In the genomic region with DNA sequence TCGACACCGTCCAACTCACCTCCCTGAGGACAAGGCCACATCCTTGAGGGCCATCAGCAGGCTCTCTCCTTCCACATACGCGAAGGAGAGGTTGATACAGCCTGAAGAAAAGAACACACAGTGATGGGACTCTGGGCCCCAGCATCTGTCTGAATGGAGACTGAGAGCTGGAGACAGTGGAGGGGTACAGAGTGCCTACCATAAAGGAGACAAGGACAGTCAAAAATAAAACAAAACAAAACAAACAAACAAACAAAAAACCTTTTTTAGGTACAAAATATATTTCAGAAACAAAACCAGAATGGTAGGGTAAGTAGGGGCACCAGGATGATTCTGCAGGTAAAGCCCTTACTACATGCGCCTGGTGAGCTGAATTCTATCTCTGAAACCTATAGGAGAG, we compare ENCODE assay signal across 8 mouse cellular contexts. TPM values are rescaled to one million over a fixed set of nuclear protein-coding genes. Genes with fewer than 3 reads are reported as not detected.
DNase-seq lines count a peak whose midpoint lies in the region; ATAC-seq and TF ChIP-seq lines count a peak whose summit lies in the region.

A gene (minus strand): TSS at position 101 of the 400 bp plus-strand sequence.

- no peak for ATAC-seq in lung, embryonic 15.5 days (ENCODE audit: borderline replicate concordance, extremely low read depth, low FRiP score, low TSS enrichment)
- ATAC-seq in lung, postnatal 0 days, result no peak
- no peak for ATAC-seq in forebrain, embryonic 11.5 days (replicated peaks; ENCODE audit: low FRiP score)
- no peak for ATAC-seq in neutrophil, adult 5-6 weeks (ENCODE audit: extremely low read depth, insufficient number of reproducible peaks, low FRiP score, poor library complexity, severe bottlenecking)

- no peak for TF ChIP-seq EP300 in lung, postnatal 0 days (IDR thresholded peaks at IDR 0.05)

- H3K9me3 ChIP-seq in lung, embryonic 15.5 days, result no peaks in the 10 kb centered on the region
- no peaks in the 10 kb centered on the region for H3K9me3 ChIP-seq in lung, postnatal 0 days (ENCODE audit: low read length)
- H3K9me3 ChIP-seq in forebrain, embryonic 11.5 days (ENCODE audit: control insufficient read depth, low read length), result no peaks in the 10 kb centered on the region

- no peak within 1 kb of the TSS for H3K27ac ChIP-seq in lung, embryonic 15.5 days
- no peak within 1 kb of the TSS for H3K27ac ChIP-seq in lung, postnatal 0 days (ENCODE audit: low read length)
- H3K27ac ChIP-seq in forebrain, embryonic 11.5 days (ENCODE audit: low read depth, low read length), result no peak within 1 kb of the TSS

- no peaks in the 10 kb centered on the region for H3K4me1 ChIP-seq in lung, embryonic 15.5 days
- H3K4me1 ChIP-seq in lung, postnatal 0 days (ENCODE audit: insufficient read depth, low read depth, low read length), result no peaks in the 10 kb centered on the region
- no peaks in the 10 kb centered on the region for H3K4me1 ChIP-seq in forebrain, embryonic 11.5 days (replicated peaks; ENCODE audit: control insufficient read depth, insufficient read depth, low read length)

- TF ChIP-seq CTCF in lung, postnatal 0 days (IDR thresholded peaks at IDR 0.05), result no peak

- no peak within 1 kb of the TSS for H3K4me2 ChIP-seq in lung, embryonic 15.5 days
- H3K4me2 ChIP-seq in lung, postnatal 0 days (replicated peaks; ENCODE audit: low read depth, low read length), result no peak within 1 kb of the TSS
- no peak within 1 kb of the TSS for H3K4me2 ChIP-seq in forebrain, embryonic 11.5 days (ENCODE audit: low read depth, low read length, severe bottlenecking)

- no peaks in the 10 kb centered on the region for H3K27me3 ChIP-seq in lung, embryonic 15.5 days
- no peaks in the 10 kb centered on the region for H3K27me3 ChIP-seq in lung, postnatal 0 days (replicated peaks; ENCODE audit: insufficient read depth, low read length)
- H3K27me3 ChIP-seq in forebrain, embryonic 11.5 days (ENCODE audit: control insufficient read depth, insufficient read depth, low read length), result no peaks in the 10 kb centered on the region

- no peaks in the 10 kb centered on the region; the same call in 1 of the 2 replicates for H3K36me3 ChIP-seq in lung, embryonic 15.5 days
- H3K36me3 ChIP-seq in lung, postnatal 0 days (ENCODE audit: insufficient read depth, low read length), result peaks cover 15% of the 10 kb centered on the region; the same call in 1 of the 2 replicates
- H3K36me3 ChIP-seq in forebrain, embryonic 11.5 days (ENCODE audit: control insufficient read depth, insufficient read depth, low read length), result no peaks in the 10 kb centered on the region; the same call in 1 of the 2 replicates

- no peak within 1 kb of the TSS for H3K4me3 ChIP-seq in lung, embryonic 15.5 days
- H3K4me3 ChIP-seq in lung, postnatal 0 days (ENCODE audit: low read depth, low read length), result no peak within 1 kb of the TSS
- no peak within 1 kb of the TSS for H3K4me3 ChIP-seq in forebrain, embryonic 11.5 days (ENCODE audit: low read depth, low read length)

- H3K9ac ChIP-seq in lung, embryonic 15.5 days, result no peak within 1 kb of the TSS
- H3K9ac ChIP-seq in lung, postnatal 0 days (replicated peaks; ENCODE audit: low read depth), result no peak within 1 kb of the TSS
- no peak within 1 kb of the TSS for H3K9ac ChIP-seq in forebrain, embryonic 11.5 days (ENCODE audit: low read length)

- no peak for DNase-seq in lung, postnatal 0 days (ENCODE audit: low spot score)
- no peak for DNase-seq in forebrain, embryonic 11.5 days (ENCODE audit: low spot score)
- no peak for DNase-seq in layer of hippocampus, postnatal 14 days (ENCODE audit: low spot score in 2 of 2)
- no peak for DNase-seq in retina, embryonic 14.5 days (ENCODE audit: low spot score)
- no peak for DNase-seq in kidney, adult 8-10 months
- DNase-seq in right cerebral cortex, adult 2 months (ENCODE audit: low spot score in 2 of 2), result no peak

- 93% methylated on average over 5 of the region's 5 CpGs for WGBS in lung, embryonic 15.5 days
- 93% methylated on average over 5 of the region's 5 CpGs for WGBS in lung, postnatal 0 days
- 95% methylated on average over 5 of the region's 5 CpGs for WGBS in forebrain, embryonic 11.5 days

RNA-seq across cellular contexts. Expression of the gene that starts here (rescaled TPM):
- 15.7 and 21.0 TPM in 2 replicates for polyA plus RNA-seq in lung, embryonic 15.5 days (2015; fragmentation: Nextera tagmentation; extraction: Ambion mirVana)
- polyA plus RNA-seq in lung, postnatal 0 days (2015; fragmentation: Nextera tagmentation; extraction: Ambion mirVana), result 5.2 and 5.6 TPM in 2 replicates
- 18.8 and 20.8 TPM in 2 replicates for polyA plus RNA-seq in forebrain, embryonic 11.5 days (2014; fragmentation: Nextera tagmentation; extraction: Ambion mirVana)
- 10 to 100 TPM; 20.0 to 20.9 TPM for total RNA-seq in layer of hippocampus, postnatal 14 days (2021)
- total RNA-seq in neutrophil, adult 5-6 weeks (2017), result 34.1 and 36.1 TPM in 2 replicates
